Mouse (Mus musculus) forebrain, embryonic 16.5 days (tissue): ENCODE measurements around the gene Bmpr2. TPM values are rescaled to one million over a fixed set of nuclear protein-coding genes. Genes with fewer than 3 reads are reported as not detected.
A peak's percentile ranks its signal among the peaks of the same experiment; 100 is the strongest.
"Not testable (repeated sequence)": the region's sequence is repeated elsewhere in the genome, so short reads cannot be mapped to it uniquely, and the experiment has no call there.

Experiments
- ATAC-seq: fragments of 200-750 bp; cut with Nextera tagmentation; 2 replicates; pipeline ENCODE4 v1.8.0; 2017; ENCODE audit warnings: mild to moderate bottlenecking, moderate library complexity
- H3K27ac ChIP-seq: fragments of 300-500 bp; sonication (generic); 2 replicates; pipeline ENCODE4 v1.5.1; 2014; ENCODE audit warnings: low read length, control low read depth
- H3K27me3 ChIP-seq: fragments of 300-500 bp; sonication (generic); replicated peaks from 2 replicates; pipeline ENCODE4 v1.6.1; 2014; ENCODE audit warnings: low read length; ENCODE audit not compliant: control insufficient read depth, insufficient read depth
- H3K36me3 ChIP-seq: fragments of 300-500 bp; sonication (generic); 2 replicates; pipeline ENCODE4 v1.6.1; 2014; ENCODE audit not compliant: control insufficient read depth, insufficient read depth
- H3K4me1 ChIP-seq: fragments of 300-500 bp; sonication (generic); replicated peaks from 2 replicates; pipeline ENCODE4 v1.6.1; 2014; ENCODE audit warnings: low read length; ENCODE audit not compliant: control insufficient read depth, insufficient read depth
- H3K4me2 ChIP-seq: fragments of 300-500 bp; sonication (generic); 2 replicates; pipeline ENCODE4 v1.6.1; 2014; ENCODE audit warnings: mild to moderate bottlenecking, low read length, control low read depth
- H3K4me3 ChIP-seq: fragments of 300-500 bp; sonication (generic); replicated peaks from 2 replicates; pipeline ENCODE4 v1.5.1; 2014; ENCODE audit warnings: mild to moderate bottlenecking, low read length, control low read depth
- H3K9ac ChIP-seq: fragments of 300-500 bp; sonication (generic); replicated peaks from 2 replicates; pipeline ENCODE4 v1.6.1; 2014; ENCODE audit warnings: low read depth, low read length, control low read depth
- H3K9me3 ChIP-seq: fragments of 300-500 bp; sonication (generic); 2 replicates; pipeline ENCODE4 v1.6.1; 2016; ENCODE audit warnings: low read length; ENCODE audit not compliant: control insufficient read depth
- WGBS: fragments of 180-500 bp; shearing (Covaris S2); extraction: QIAGEN DNeasy Blood & Tissue Kit; methylation state at CpG from one replicate; pipeline ENCODE4 v1.1.7; 2014; 5-methylcytosine and 5-hydroxymethylcytosine counted together
- polyA plus RNA-seq: library from polyadenylated mRNA; unstranded; fragments of >200 nt; fragmentation: Nextera tagmentation; extraction: Ambion mirVana; gene quantifications from 2 replicates; pipeline ENCODE4 v1.2.1, GENCODE M21; 2015

The Bmpr2 gene
- polyA plus RNA-seq, 1 experiment from 2014 or later = 13.5 TPM

DNA sequence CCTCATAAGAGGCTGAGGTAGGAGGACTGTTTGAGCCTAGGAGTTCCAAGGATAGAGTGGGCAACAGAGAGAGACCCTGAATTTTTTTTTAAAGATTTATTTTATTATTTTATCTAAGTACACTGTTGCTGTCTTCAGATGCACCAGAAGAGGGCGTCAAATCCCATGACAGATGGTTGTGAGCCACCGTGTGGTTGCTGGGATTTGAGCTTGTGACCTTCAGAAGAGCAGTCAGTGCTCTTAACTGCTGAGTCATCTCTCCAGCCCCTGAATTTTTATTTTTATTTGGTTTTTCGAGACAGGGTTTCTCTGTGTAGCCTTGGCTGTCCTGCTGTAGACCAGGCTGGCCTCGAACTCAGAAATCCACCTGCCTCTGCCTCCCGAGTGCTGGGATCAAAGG lies 13.5 kb upstream of the Bmpr2 start:
- H3K4me3 ChIP-seq, H3K27me3 ChIP-seq, H3K36me3 ChIP-seq, H3K9ac ChIP-seq, H3K27ac ChIP-seq, H3K9me3 ChIP-seq, H3K4me2 ChIP-seq, H3K4me1 ChIP-seq, ATAC-seq: not testable (repeated sequence)
- 73% methylated on average over 5 of the region's 5 CpGs for WGBS

DNA sequence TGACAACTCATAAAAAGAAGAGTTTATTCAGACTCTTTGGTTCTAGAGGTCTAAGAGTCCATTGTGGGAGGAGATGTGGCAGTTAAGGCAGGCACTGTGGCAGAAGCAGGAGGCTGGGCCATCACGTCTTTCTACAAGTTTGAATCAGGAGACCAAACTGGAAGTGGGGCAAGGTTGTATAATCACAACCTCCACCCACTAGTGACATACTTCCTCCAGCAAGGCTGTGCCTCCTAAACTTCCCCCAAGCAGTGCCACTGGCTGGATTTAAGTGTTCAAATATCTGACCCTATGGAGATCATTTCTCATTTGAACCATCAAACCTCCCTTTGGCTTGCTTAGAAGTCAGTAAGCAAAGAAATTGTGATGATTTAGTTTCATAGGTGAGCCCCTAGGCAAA lies 7.9 kb upstream of the Bmpr2 start:
- H3K9ac ChIP-seq = no peak overlapping the region
- 76% methylated on average over 1 of the region's 1 CpGs for WGBS
- H3K27ac ChIP-seq = no peak overlapping the region
- no peaks in the 10 kb centered on the region for H3K36me3 ChIP-seq
- no peaks in the 10 kb centered on the region for H3K4me1 ChIP-seq
- no peak for ATAC-seq
- H3K9me3 ChIP-seq = no peaks in the 10 kb centered on the region
- no peak overlapping the region for H3K4me2 ChIP-seq
- no peak overlapping the region for H3K4me3 ChIP-seq
- H3K27me3 ChIP-seq = no peaks in the 10 kb centered on the region

DNA sequence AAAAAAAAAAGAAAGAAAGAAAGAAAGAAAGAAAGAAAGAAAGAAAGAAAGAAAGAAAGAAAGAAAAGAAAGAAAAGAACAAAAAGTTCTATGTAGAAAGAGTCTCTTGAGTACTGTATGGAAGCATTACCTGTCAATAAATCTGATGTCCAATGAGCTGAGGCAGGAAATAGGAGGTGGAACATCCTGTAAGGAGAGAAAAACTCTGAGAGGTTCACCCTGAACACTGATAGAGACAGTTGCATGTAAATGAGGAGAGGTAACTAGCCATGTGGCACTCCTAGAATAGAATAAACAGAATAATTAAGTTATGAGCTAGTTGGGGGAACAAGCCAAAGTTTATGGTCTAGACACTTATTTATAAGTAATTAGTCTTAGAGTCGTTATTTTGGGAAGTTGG lies 4.9 kb upstream of the Bmpr2 start:
- Histone ChIP-seq H3K4me2 (no peak overlapping the region), H3K9me3 (no peaks in the 10 kb centered on the region), H3K27ac (no peak overlapping the region), H3K4me3 (no peak overlapping the region), H3K9ac (no peak overlapping the region), H3K4me1 (no peaks in the 10 kb centered on the region; the same call in 1 of the 2 replicates), H3K27me3 (no peaks in the 10 kb centered on the region), H3K36me3 (no peaks in the 10 kb centered on the region)
- WGBS = 94% methylated on average over 1 of the region's 1 CpGs
- ATAC-seq = no peak

DNA sequence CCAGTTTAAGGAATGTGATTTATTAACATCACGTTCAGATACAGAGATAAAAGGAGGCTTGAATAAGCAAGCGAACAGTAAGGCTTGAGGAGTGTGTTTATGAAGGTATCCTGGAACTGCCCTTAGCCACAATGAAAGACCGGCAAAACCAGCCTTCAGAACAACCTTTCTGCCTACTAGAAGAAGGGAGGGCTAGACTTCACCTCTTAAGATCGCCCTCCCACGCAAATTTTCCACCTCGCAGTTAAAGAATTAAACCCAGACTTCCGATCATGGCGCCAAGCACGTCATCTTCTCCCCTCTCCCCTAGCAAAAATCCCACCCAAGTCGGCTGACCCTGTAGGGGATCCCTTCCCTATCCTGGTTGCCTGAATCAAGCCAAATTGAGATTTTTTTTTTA lies 992 bp upstream of the Bmpr2 start:
- H3K9ac ChIP-seq = peak overlapping the region; percentile 93
- no peaks in the 10 kb centered on the region for H3K36me3 ChIP-seq
- peak overlapping the region; percentile 86 for H3K4me2 ChIP-seq
- no peaks in the 10 kb centered on the region for H3K27me3 ChIP-seq
- peak overlapping the region; percentile 98 for H3K27ac ChIP-seq
- WGBS = 3% methylated on average over 10 of the region's 10 CpGs
- H3K9me3 ChIP-seq = no peaks in the 10 kb centered on the region
- H3K4me3 ChIP-seq = peak overlapping the region; percentile 96
- H3K4me1 ChIP-seq = peaks cover 10% of the 10 kb centered on the region
- no peak for ATAC-seq

GRCm38 (mm10) chr1:59762651-59763163 lies 493 bp upstream of the Bmpr2 start:
- Histone ChIP-seq H3K9me3 (no peaks in the 10 kb centered on the region), H3K4me2 (peak overlapping the region; percentile 86), H3K36me3 (no peaks in the 10 kb centered on the region), H3K4me3 (peak overlapping the region; percentile 96), H3K27me3 (no peaks in the 10 kb centered on the region), H3K27ac (peak overlapping the region; percentile 98), H3K9ac (peak overlapping the region; percentile 93), H3K4me1 (peaks cover 10% of the 10 kb centered on the region)
- ATAC-seq = peak; percentile 60
- 0% methylated on average over 44 of the region's 44 CpGs for WGBS

- peak overlapping the region; percentile 98 for H3K27ac ChIP-seq
- peaks cover 15% of the 10 kb centered on the region for H3K4me1 ChIP-seq
- peak; percentile 54 for ATAC-seq
- H3K36me3 ChIP-seq = no peaks in the 10 kb centered on the region
- WGBS = under 1% methylated on average over 50 of the region's 55 CpGs
- peak overlapping the region; percentile 55 for H3K4me2 ChIP-seq
- H3K27me3 ChIP-seq = no peaks in the 10 kb centered on the region
- peak overlapping the region; percentile 96 for H3K4me3 ChIP-seq
- no peaks in the 10 kb centered on the region for H3K9me3 ChIP-seq
- peak overlapping the region; percentile 93 for H3K9ac ChIP-seq
Observed at GRCm38 (mm10) chr1:59763781-59764251, 616 bp downstream of the Bmpr2 start.

- under 1% methylated on average over 27 of the region's 27 CpGs for WGBS
- Histone ChIP-seq H3K27me3 (no peaks in the 10 kb centered on the region), H3K27ac (peak overlapping the region; percentile 98), H3K4me3 (peak overlapping the region; percentile 96), H3K4me2 (peak overlapping the region; percentile 55), H3K4me1 (peaks cover 15% of the 10 kb centered on the region), H3K36me3 (no peaks in the 10 kb centered on the region), H3K9me3 (no peaks in the 10 kb centered on the region), H3K9ac (peak overlapping the region; percentile 93)
- no peak for ATAC-seq
Observed at GRCm38 (mm10) chr1:59764407-59764971, 1.3 kb downstream of the Bmpr2 start.

- no peak overlapping the region for H3K27ac ChIP-seq
- peak overlapping the region; percentile 46 for H3K4me3 ChIP-seq
- peak overlapping the region; percentile 66 for H3K4me2 ChIP-seq
- no peaks in the 10 kb centered on the region for H3K9me3 ChIP-seq
- H3K9ac ChIP-seq = no peak overlapping the region
- 3% methylated on average over 4 of the region's 4 CpGs for WGBS
- no peaks in the 10 kb centered on the region for H3K36me3 ChIP-seq
- no peak for ATAC-seq
- H3K4me1 ChIP-seq = peaks cover 19% of the 10 kb centered on the region
- H3K27me3 ChIP-seq = no peaks in the 10 kb centered on the region
Observed at GRCm38 (mm10) chr1:59765279-59765678, 2.1 kb downstream of the Bmpr2 start.

DNA sequence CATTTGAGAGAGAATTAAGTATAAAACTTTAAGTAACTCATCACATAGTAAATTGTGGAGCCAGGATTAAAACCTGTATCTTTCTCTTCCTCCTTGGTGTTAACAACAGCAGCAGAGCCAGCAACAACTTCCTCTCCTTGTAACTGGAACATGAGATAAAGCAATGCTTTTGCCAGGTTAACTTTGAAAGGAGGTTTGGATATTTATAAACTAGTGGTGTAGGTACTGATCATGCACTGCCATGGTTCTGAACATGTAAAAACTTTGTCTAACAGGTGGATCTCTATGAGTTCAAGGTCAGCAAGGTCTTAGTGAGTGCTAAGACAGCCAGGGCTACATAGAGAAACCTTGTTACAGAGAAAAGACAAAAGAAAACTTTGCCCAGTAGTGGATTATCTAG lies 3.4 kb downstream of the Bmpr2 start:
- H3K4me3 ChIP-seq = peak overlapping the region; percentile 41
- no peak overlapping the region for H3K27ac ChIP-seq
- peaks cover 22% of the 10 kb centered on the region for H3K4me1 ChIP-seq
- peak overlapping the region; percentile 66 for H3K4me2 ChIP-seq
- no peaks in the 10 kb centered on the region for H3K27me3 ChIP-seq
- H3K9me3 ChIP-seq = no peaks in the 10 kb centered on the region
- no peaks in the 10 kb centered on the region for H3K36me3 ChIP-seq
- H3K9ac ChIP-seq = no peak overlapping the region
- no peak for ATAC-seq

GRCm38 (mm10) chr1:59771871-59772270 lies 8.7 kb downstream of the Bmpr2 start:
- Histone ChIP-seq H3K27me3 (no peaks in the 10 kb centered on the region), H3K36me3 (no peaks in the 10 kb centered on the region), H3K4me3 (no peak overlapping the region), H3K9me3 (no peaks in the 10 kb centered on the region), H3K27ac (no peak overlapping the region), H3K4me2 (no peak overlapping the region), H3K4me1 (peaks cover 22% of the 10 kb centered on the region), H3K9ac (no peak overlapping the region)
- WGBS = 69% methylated on average over 3 of the region's 3 CpGs
- no peak for ATAC-seq
